Comparison of ENCODE assay signal across 10 mouse cellular contexts in genomic region chr12:108651053-108651660, GRCm38 (mm10). TPM values are rescaled to one million over a fixed set of nuclear protein-coding genes. Genes with fewer than 3 reads are reported as not detected.
DNase-seq lines count a peak whose midpoint lies in the region; TF ChIP-seq lines count a peak whose summit lies in the region.
"Had no signal": no experiment of that assay in that cellular context is flagged by ENCODE, and none has a peak within 500 bp of the region (broad histone marks: within the 10 kb centered on the region; RNA-seq: fewer than 3 reads in every experiment).

No protein-coding gene starts in this region.

- peak in 1 of 2 experiments; percentile 36 for DNase-seq in left cerebral cortex, adult 2 months (ENCODE audit: extremely low spot score in 1 of 2, low spot score in 2 of 2)
- no peak for DNase-seq in left cerebral cortex, adult 11 months (ENCODE audit: low spot score)
- peak; percentile 39 for DNase-seq in gastrocnemius, adult 18-20 months (ENCODE audit: low spot score)
- peak; percentile 59 for DNase-seq in heart, postnatal 4 days
- DNase-seq in lung, postnatal 36 days, result peak; percentile 53
- DNase-seq in c-Kit-positive CD71-positive TER-119-positive erythroid progenitor cells, embryonic 14.5 days (ENCODE audit: low spot score), result no peak
- no peak for DNase-seq in cerebellum, adult 11 months
- DNase-seq in ovary, postnatal 36 days (ENCODE audit: low spot score), result no peak

- TF ChIP-seq CTCF in left cerebral cortex, adult 2 months (IDR thresholded peaks at IDR 0.05), result no peak

- intact Hi-C loops in left cerebral cortex, adult 2 months (cut with DNase I), result no loop called here

- H3K27ac ChIP-seq in left cerebral cortex, adult 2 months, result 0 out of 2 replicates have a peak overlapping the region, but pooled peaks have one; percentile 28
- H3K27ac ChIP-seq: lung, embryonic 15.5 days had no signal

- H3K4me3 ChIP-seq in left cerebral cortex, adult 2 months, result no peak overlapping the region
- H3K4me3 ChIP-seq: lung, embryonic 15.5 days had no signal

RNA-seq across cellular contexts. Expression of gene Degs2, which starts 51.0 kb away (rescaled TPM):
- total RNA-seq in left cerebral cortex, adult 2 months (2021), result 1 to 10 TPM; 4.8 to 5.5 TPM
- under 1 TPM in 1 of 2 experiments, not detected in 1; 0.28 TPM for total RNA-seq in gastrocnemius, adult 18-20 months (2021)
- total RNA-seq in heart, postnatal 4 days (2021), result not detected
- total RNA-seq: gastrocnemius, postnatal 4 days had no signal

Comparison
In these comparisons a context has a peak if more than half of its experiments do, and no peak if none do; other contexts are left out.
1. DNase-seq: peak in gastrocnemius, adult 18-20 months (single experiment), heart, postnatal 4 days (single experiment) and lung, postnatal 36 days (single experiment); none in left cerebral cortex, adult 11 months (single experiment), c-Kit-positive CD71-positive TER-119-positive erythroid progenitor cells, embryonic 14.5 days (single experiment), cerebellum, adult 11 months (single experiment) and ovary, postnatal 36 days (single experiment).
2. RNA of gene Degs2, which starts 51.0 kb away (total RNA-seq): 4.8 to 5.5 TPM in left cerebral cortex, adult 2 months; 0.28 TPM in gastrocnemius, adult 18-20 months and not detected in heart, postnatal 4 days; every median in the first group is over 4 times any median in the second.